Mouse (Mus musculus) embryonic facial prominence, embryonic 14.5 days (tissue): Measurements from ENCODE around the gene Shc4. TPM values are rescaled to one million over a fixed set of nuclear protein-coding genes. Genes with fewer than 3 reads are reported as not detected.

Experiments
- ATAC-seq: fragments of 200-750 bp; cut with Nextera tagmentation; 2 replicates; pipeline ENCODE4 v1.8.0; 2017; ENCODE audit warnings: low read depth, moderate number of reproducible peaks, moderate TSS enrichment
- DNase-seq: peaks from one replicate; pipeline ENCODE4 v3.0.0-alpha.2; 2015; ENCODE audit warnings: low spot score
- H3K27ac ChIP-seq: fragments of 300-500 bp; sonication (generic); replicated peaks from 2 replicates; pipeline ENCODE4 v1.5.1; 2014; ENCODE audit warnings: low read depth, mild to moderate bottlenecking, low read length, moderate library complexity
- H3K27me3 ChIP-seq: fragments of 300-500 bp; sonication (generic); replicated peaks from 2 replicates; pipeline ENCODE4 v1.6.1; 2014; ENCODE audit warnings: low read length; ENCODE audit not compliant: control insufficient read depth, insufficient read depth
- H3K36me3 ChIP-seq: fragments of 300-500 bp; sonication (generic); 2 replicates; pipeline ENCODE4 v1.6.1; 2014; ENCODE audit warnings: low read length, mixed read lengths; ENCODE audit not compliant: control insufficient read depth, insufficient read depth
- H3K4me1 ChIP-seq: fragments of 300-500 bp; sonication (generic); 2 replicates; pipeline ENCODE4 v1.6.1; 2014; ENCODE audit warnings: antibody characterized with exemption, low read length; ENCODE audit not compliant: control insufficient read depth, insufficient read depth
- H3K4me2 ChIP-seq: fragments of 300-500 bp; sonication (generic); 2 replicates; pipeline ENCODE4 v1.6.1; 2014; ENCODE audit warnings: low read depth, mild to moderate bottlenecking, low read length, moderate library complexity, mixed read lengths
- H3K4me3 ChIP-seq: fragments of 300-500 bp; sonication (generic); 2 replicates; pipeline ENCODE4 v1.5.1; 2014; ENCODE audit warnings: low read depth, mild to moderate bottlenecking, low read length
- H3K9ac ChIP-seq: fragments of 300-500 bp; sonication (generic); 2 replicates; pipeline ENCODE4 v1.6.1; 2014; ENCODE audit warnings: low read depth, mild to moderate bottlenecking, low read length, moderate library complexity, mixed read lengths
- H3K9me3 ChIP-seq: fragments of 300-500 bp; sonication (generic); 2 replicates; pipeline ENCODE4 v1.6.1; 2016; ENCODE audit warnings: low read length; ENCODE audit not compliant: control insufficient read depth
- WGBS: fragments of 180-500 bp; shearing (Covaris S2); extraction: QIAGEN DNeasy Blood & Tissue Kit; methylation state at CpG from one replicate; pipeline ENCODE4 v1.1.7; 2014; 5-methylcytosine and 5-hydroxymethylcytosine counted together
- polyA plus RNA-seq: library from polyadenylated mRNA; unstranded; fragments of >200 nt; fragmentation: Nextera tagmentation; extraction: Ambion mirVana; gene quantifications from 2 replicates; pipeline ENCODE4 v1.2.1, GENCODE M21; 2014

Gene Shc4
- 1.3 and 2.1 TPM in 2 replicates for polyA plus RNA-seq

GRCm38 (mm10) chr2:125724086-125724430 is at the start of gene Shc4:
Shc4 (minus strand) TSS chr2:125724148.
- H3K4me3 ChIP-seq = peak within 1 kb of the TSS; percentile 46
- no peaks in the 10 kb centered on the region for H3K9me3 ChIP-seq
- H3K27me3 ChIP-seq = peaks cover 35% of the 10 kb centered on the region
- H3K4me1 ChIP-seq = peaks cover 9% of the 10 kb centered on the region
- H3K27ac ChIP-seq = peak within 1 kb of the TSS; percentile 23; the same call in 1 of the 2 replicates
- under 1% methylated on average over 15 of the region's 15 CpGs for whole genome bisulfite sequencing
- peak; percentile 65 for DNase-seq
- peak within 1 kb of the TSS; percentile 89 for H3K4me2 ChIP-seq
- peak within 1 kb of the TSS; percentile 56 for H3K9ac ChIP-seq
- ATAC-seq = peak; percentile 79
- H3K36me3 ChIP-seq = no peaks in the 10 kb centered on the region

- DNase-seq (no peak), ATAC-seq (no peak)
- 72% methylated on average over 3 of the region's 3 CpGs for WGBS
- Histone ChIP-seq H3K9me3 (no peaks in the 10 kb centered on the region), H3K36me3 (peaks cover 88% of the 10 kb centered on the region), H3K9ac (no peak overlapping the region), H3K4me1 (no peaks in the 10 kb centered on the region), H3K4me2 (no peak overlapping the region), H3K4me3 (no peak overlapping the region), H3K27me3 (no peaks in the 10 kb centered on the region), H3K27ac (no peak overlapping the region)
Observed at GRCm38 (mm10) chr2:125765029-125765428, 41.1 kb upstream of the Shc4 start.

GRCm38 (mm10) chr2:125764531-125764930 is 40.6 kb upstream of the Shc4 start:
- no peak overlapping the region for H3K27ac ChIP-seq
- no peaks in the 10 kb centered on the region for H3K4me1 ChIP-seq
- ATAC-seq (no peak), DNase-seq (no peak)
- WGBS = 90% methylated on average over 5 of the region's 5 CpGs
- no peaks in the 10 kb centered on the region for H3K27me3 ChIP-seq
- no peak overlapping the region for H3K4me3 ChIP-seq
- no peak overlapping the region for H3K4me2 ChIP-seq
- H3K9ac ChIP-seq = no peak overlapping the region
- H3K36me3 ChIP-seq = peaks cover 88% of the 10 kb centered on the region
- no peaks in the 10 kb centered on the region for H3K9me3 ChIP-seq

DNA sequence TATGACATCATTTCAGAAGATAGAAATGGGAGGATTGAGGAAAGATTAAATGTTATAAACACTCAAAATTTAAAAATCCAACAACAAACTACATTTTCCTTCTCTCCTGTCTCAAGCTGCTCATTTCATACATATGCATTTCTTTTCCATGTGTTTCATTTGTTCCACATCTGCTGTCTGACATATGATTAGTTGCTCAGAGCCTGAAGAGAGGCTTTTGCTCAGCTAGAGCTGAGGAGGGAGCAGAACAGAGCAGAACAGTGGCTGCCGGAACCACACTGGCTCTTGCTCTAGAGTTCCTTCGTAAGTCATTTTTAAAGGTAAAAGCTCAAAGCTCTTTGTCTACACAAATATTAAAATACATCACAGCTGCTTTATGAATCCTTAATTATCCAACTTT is 25.4 kb upstream of the Shc4 start:
- WGBS = 68% methylated on average over 2 of the region's 2 CpGs
- ATAC-seq (no peak), DNase-seq (no peak)
- Histone ChIP-seq H3K9me3 (no peaks in the 10 kb centered on the region), H3K4me1 (no peaks in the 10 kb centered on the region), H3K4me3 (no peak overlapping the region), H3K27ac (no peak overlapping the region), H3K27me3 (no peaks in the 10 kb centered on the region), H3K4me2 (no peak overlapping the region), H3K36me3 (peaks cover 95% of the 10 kb centered on the region), H3K9ac (no peak overlapping the region)

DNA sequence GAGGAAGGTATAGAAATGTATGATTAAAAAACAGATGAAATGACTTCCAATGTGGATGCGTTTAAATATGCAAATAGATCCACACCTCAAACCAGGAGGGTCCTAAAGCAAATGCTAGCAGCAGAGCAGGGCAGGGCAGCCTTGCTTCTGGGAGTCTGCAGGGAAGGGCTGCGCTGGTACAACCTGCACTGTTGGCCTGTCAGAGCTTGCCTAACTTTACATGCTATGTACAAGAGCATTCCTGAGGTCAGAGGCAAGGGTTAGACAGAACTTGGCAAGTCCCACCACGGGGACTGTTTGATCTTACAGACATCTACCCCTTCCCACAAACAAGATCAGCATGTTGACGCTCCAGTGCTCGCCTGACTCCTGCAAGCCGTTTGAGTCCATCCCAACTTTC is 15.4 kb upstream of the Shc4 start:
- 75% methylated on average over 6 of the region's 6 CpGs for WGBS
- peak; percentile 73; the same call in 1 of the 2 replicates for ATAC-seq

GRCm38 (mm10) chr2:125738718-125739117 is 14.8 kb upstream of the Shc4 start:
- ATAC-seq = no peak
- Histone ChIP-seq H3K9ac (no peak overlapping the region), H3K4me2 (no peak overlapping the region), H3K27me3 (no peaks in the 10 kb centered on the region), H3K4me1 (no peaks in the 10 kb centered on the region), H3K36me3 (peaks cover 49% of the 10 kb centered on the region), H3K9me3 (no peaks in the 10 kb centered on the region), H3K27ac (no peak overlapping the region), H3K4me3 (no peak overlapping the region)
- no peak for DNase-seq
- 74% methylated on average over 5 of the region's 5 CpGs for WGBS

More for the DNA sequence above, 15.4 kb upstream of the Shc4 start:
- H3K4me2 ChIP-seq = no peak overlapping the region
- H3K27ac ChIP-seq = no peak overlapping the region
- DNase-seq = peak; percentile 62
- no peaks in the 10 kb centered on the region for H3K9me3 ChIP-seq
- peaks cover 55% of the 10 kb centered on the region for H3K36me3 ChIP-seq
- no peaks in the 10 kb centered on the region for H3K4me1 ChIP-seq
- H3K27me3 ChIP-seq = no peaks in the 10 kb centered on the region
- no peak overlapping the region for H3K9ac ChIP-seq
- no peak overlapping the region for H3K4me3 ChIP-seq

GRCm38 (mm10) chr2:125736025-125736343 is 12.0 kb upstream of the Shc4 start:
- no peaks in the 10 kb centered on the region for H3K9me3 ChIP-seq
- H3K4me2 ChIP-seq = no peak overlapping the region
- ATAC-seq (no peak), DNase-seq (no peak)
- H3K9ac ChIP-seq = no peak overlapping the region
- H3K36me3 ChIP-seq = peaks cover 30% of the 10 kb centered on the region
- no peak overlapping the region for H3K27ac ChIP-seq
- peaks cover 13% of the 10 kb centered on the region for H3K4me1 ChIP-seq
- no peak overlapping the region for H3K4me3 ChIP-seq
- no peaks in the 10 kb centered on the region for H3K27me3 ChIP-seq

- no peak overlapping the region for H3K4me3 ChIP-seq
- 47% methylated on average over 2 of the region's 2 CpGs for WGBS
Observed at GRCm38 (mm10) chr2:125735333-125736024, 11.5 kb upstream of the Shc4 start.

DNA sequence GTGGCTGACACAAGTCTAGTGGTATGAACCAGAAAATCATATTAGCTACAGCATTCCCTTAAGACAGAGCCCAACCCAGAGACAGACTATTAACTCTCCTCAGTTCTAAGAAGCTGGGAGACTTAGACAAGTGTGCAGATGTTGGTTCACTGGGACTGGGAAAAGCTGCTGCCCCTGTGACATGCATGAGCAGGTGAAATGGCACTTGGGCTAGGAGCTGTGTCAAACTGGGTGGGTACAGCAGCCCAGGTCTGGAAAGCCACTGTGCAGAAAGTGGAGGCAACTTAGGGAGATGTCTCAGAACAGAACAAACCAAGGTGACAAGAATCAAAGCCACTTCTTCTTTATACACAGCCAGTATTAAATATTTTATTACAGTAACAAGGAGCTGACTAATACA is 10.8 kb upstream of the Shc4 start:
- peak; percentile 9 for DNase-seq
- Histone ChIP-seq H3K9me3 (no peaks in the 10 kb centered on the region), H3K27me3 (no peaks in the 10 kb centered on the region), H3K36me3 (peaks cover 19% of the 10 kb centered on the region), H3K27ac (no peak overlapping the region), H3K4me2 (no peak overlapping the region), H3K4me3 (no peak overlapping the region), H3K4me1 (peaks cover 13% of the 10 kb centered on the region), H3K9ac (no peak overlapping the region)
- ATAC-seq = no peak

More at GRCm38 (mm10) chr2:125735333-125736024, 11.5 kb upstream of the Shc4 start:
- H3K36me3 ChIP-seq = peaks cover 26% of the 10 kb centered on the region
- H3K27ac ChIP-seq = no peak overlapping the region
- ATAC-seq (no peak), DNase-seq (peak; percentile 27)
- H3K9ac ChIP-seq = no peak overlapping the region
- H3K4me1 ChIP-seq = peaks cover 13% of the 10 kb centered on the region
- no peaks in the 10 kb centered on the region for H3K9me3 ChIP-seq
- H3K4me2 ChIP-seq = no peak overlapping the region
- H3K27me3 ChIP-seq = no peaks in the 10 kb centered on the region
